Mouse (Mus musculus) bone marrow macrophage, adult 2 months (primary cell): ENCODE data around the gene Cnn2.

ENCODE experiments used
- CTCF ChIP-seq: IDR thresholded peaks from 2 replicates; pipeline ENCODE4 v1.5.1; 2012; ENCODE audit warnings: low read depth, mild to moderate bottlenecking, low read length, moderate library complexity
- POLR2A ChIP-seq: IDR thresholded peaks from 2 replicates; pipeline ENCODE4 v1.6.1; 2012; ENCODE audit warnings: mild to moderate bottlenecking, low read depth, low read length, borderline replicate concordance

DNA sequence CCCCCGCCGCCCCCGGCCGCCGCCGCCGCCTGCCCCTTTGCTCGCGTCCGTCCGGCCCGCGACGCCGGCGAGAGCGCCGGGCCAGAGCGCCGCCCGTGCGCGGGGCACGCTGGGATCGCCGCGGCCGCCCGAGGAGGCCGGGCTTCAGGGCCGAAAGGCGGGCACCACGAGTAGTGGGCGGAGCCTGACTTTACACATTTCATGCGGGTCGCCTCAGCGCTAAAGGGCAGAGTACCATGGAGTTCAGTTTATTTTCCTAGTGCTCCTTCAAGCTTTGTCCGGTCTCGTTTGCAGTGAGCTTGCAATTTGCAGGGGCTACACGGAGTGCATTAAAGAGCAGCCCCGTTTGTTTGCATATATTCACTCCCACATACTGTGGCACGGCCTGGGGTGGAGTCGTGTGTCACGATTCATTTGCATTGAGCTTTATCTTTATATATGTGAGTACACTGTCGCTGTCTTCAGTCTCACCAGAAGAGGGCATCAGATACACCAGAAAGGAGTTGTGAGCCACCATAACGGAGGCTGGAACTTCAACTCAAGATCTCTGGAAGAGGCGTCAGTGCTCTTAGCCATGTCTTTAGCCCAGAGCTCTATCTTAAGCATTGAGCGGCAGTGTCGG lies 4.1 kb upstream of the Cnn2 start, which contains the start of gene Tmem259:
- TF ChIP-seq CTCF (peak; percentile 53; the same call in 1 of the 2 replicates), POLR2A (no peak)
